Mouse (Mus musculus): ENCODE measurements at regions not wholly inside any gene's neighbourhood (a gene's known extent, or its start where the extent isn't known, plus 50 kb on each side); places are given as distances from the start of the nearest gene placed in this dataset.

DNA sequence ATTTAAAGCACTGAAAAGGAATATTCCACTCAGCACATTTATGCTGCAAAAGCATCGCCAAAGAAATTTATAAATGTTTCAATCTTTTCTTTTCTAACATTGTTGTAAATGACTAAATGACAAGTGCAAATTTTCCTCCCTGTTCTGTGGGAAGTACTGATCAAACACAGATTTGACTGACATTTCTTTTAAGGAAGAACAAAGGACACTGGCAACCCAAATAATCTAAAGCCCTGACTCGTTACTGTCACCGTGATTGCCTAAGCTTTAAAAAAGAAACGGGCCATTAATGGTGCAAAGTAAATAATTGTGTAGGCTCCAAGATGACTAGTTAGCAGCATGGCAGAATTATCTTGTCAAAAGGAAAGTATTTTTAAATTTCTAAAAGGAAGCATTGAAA lies 587.4 kb downstream of the Otol1 start:
- DNase-seq (ENCODE audit: low read depth, low spot score), result peak; percentile 17
